Mouse (Mus musculus) liver, adult 10 weeks (tissue): ENCODE data around the gene Tinf2. TPM values are rescaled to one million over a fixed set of nuclear protein-coding genes. Genes with fewer than 3 reads are reported as not detected.

Experiments used
- polyA plus RNA-seq: library from polyadenylated mRNA; stranded (reverse); fragments of 350-450 nt; fragmentation: Illumina TruSeq; extraction: RNeasy Lipid Tissue Mini Kit (QIAGEN cat#74804); gene quantifications from one replicate; pipeline ENCODE4 v1.2.3, GENCODE M21; 2014; ENCODE audit warnings: low read depth, low replicate concordance

Gene Tinf2
- polyA plus RNA-seq = 4.1 TPM

DNA sequence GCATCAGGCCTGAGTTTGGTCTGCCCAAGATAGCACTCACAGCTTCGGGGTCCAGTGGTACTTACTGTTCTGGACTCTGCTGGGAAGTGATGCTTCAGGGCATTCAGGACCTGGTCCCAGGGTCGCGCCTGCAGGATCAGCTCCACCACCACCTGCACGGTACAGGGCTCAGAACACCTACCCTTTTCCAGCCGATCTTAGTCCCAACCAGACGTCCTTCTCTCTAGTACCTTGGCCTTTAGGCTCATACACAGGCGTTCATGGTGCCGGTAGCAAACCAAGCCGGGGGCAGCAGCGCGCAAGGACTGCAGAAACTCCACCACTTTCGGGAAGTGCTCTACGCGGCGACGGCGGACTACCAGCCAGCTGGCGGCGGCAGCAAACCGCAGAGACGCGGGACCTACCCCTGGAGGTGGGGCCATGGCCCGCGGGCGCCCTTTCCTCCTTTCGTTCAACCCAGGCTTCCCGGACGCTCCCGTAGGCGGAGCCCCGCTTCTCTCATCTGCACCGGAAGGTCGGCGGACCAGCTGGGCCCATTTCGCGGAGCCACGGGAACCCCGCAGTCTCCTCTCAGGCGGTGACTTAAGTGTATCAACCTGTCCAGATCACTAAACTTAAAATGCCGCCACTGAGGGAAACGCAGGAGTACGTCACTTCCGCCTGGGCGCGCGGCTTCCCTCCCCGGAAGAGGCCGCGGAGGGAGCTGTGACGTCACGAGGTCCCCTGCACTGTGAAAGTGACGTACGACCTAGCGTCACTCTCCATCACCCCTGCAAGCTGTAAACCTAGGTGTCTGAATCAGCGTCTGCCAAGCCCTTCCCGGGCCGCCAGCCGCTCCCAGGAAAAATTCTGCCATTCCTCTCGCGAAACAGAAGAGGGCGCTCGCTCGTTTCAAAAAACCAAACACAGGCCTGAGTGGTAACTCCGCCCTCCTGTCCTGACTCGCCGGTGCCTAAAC lies at the start of gene Tinf2:
TSS of gene Tinf2 (minus strand) at position 661 of the 958 bp plus-strand sequence.

GRCm38 (mm10) chr14:55721700-55722437 lies 40.2 kb upstream of the Tinf2 start, which contains the start of gene Rabggta:
TSS of gene Rabggta (minus strand) at chr14:55722263.

DNA sequence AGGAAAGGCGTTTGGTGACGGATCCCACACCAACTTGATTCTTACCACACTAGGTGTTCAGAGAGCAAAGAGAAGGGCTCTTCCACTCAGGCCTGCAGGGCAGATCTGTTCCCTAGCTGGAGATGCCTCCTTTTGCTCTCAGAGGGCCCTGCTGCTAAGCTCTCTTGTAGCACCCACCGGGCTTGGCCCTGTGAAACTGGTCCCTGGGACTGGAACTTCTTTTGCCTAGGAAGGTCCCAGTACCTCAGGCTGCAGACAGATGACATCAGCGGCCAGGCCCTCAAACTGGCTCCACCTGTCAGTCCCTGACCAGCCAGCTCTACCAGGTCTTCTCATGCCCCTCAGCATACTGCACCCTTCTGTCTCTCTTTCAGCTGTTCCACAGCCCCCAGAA lies 32.1 kb upstream of the Tinf2 start, which contains the start of gene Tgm1:
TSS of gene Tgm1 (minus strand) at position 198 of the 394 bp plus-strand sequence.

GRCm38 (mm10) chr14:55671833-55672740 lies 9.5 kb downstream of the Tinf2 start, which contains the start of the genes Gmpr2 and Nedd8:
TSS of gene Gmpr2 (plus strand) at chr14:55671941.
TSS of gene Nedd8 (minus strand) at chr14:55672124.

GRCm38 (mm10) chr14:55659960-55660573 lies 21.6 kb downstream of the Tinf2 start, which contains the start of gene Mdp1:
TSS of gene Mdp1 (minus strand) at chr14:55660508.

DNA sequence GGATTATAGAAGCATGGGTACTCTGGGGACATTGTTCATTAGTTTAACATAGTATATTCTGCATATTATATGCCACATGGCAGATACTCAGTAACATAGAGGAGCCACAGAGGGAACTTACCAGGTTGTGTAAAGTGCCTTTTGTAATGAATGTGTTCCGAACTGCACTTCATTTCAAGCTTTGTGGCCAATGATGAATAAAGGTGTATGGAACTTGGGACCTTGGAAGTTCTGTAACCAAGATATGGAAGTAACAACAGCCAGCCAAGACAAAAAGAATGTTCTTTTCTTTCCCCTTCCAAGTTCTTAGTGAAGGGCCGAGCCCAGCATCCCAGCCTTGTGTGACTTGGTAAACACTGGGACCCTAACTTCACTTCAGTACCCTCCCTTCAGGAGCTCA lies 31.7 kb downstream of the Tinf2 start, which contains the start of gene Tssk4:
TSS of gene Tssk4 (plus strand) at position 301 of the 400 bp plus-strand sequence.

DNA sequence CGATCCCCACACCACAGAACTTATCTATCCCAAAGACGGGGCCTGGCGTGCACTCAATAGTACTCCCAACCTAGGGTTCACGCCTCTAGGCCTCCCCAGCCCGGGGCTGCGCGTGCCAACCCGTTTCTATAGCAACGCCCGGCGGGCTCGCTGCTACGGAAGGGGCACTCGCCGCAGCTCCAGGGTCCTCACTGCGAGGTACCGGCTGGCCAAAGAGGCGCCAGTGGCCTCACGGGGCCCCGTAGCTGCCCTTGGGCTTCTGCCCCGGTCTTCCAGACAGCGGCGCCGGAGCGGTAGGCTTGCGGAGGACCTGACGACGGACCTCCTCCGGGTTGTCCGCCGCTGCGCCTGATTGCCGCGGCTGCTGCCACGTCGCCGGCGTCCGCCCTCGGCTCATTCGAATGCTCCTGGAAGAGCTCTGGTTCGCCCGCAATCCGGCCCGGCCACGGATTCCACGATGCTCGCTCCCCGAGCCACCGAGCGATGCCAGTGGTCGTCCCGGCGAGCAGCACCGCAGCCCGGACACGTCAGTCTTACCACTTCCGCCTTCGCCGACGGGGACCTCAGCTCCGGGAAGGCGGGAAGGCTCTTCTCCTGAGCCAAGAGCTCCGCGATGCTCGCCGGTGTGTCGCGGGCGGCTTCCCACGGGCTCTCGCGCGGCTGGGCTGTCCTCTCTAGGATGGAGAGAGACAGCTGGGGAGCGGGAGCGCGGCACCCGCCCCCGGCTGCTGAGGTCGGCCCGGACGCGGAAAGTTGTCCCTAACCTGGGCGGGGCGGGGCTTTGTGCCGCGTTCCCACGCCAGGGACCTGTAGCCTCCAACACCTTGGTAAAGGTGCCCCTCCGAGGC lies 38.3 kb downstream of the Tinf2 start, which contains the start of gene Tm9sf1:
TSS of gene Tm9sf1 (minus strand) at position 747 of the 848 bp plus-strand sequence.

DNA sequence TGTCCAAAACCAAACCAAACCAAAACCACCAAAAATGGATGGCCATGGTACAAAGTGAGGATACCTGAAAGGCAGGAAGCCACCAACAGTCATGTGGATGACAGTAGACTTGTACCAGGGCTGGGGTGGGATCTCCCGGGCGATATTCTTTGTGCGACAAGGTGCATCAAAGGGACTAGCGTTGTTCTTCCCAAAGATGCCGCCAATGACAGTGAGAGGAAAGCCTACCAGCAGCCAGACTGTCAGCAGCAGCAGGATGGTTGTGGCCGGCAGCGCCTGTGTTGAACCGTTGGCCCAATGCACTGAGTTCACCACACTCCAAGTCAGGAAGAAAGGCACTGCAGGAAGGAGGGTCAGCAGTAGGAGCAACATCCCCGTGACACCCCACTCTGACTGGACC lies 43.8 kb downstream of the Tinf2 start, which contains the start of gene Gm49378:
TSS of gene Gm49378 (minus strand) at position 101 of the 400 bp plus-strand sequence.

DNA sequence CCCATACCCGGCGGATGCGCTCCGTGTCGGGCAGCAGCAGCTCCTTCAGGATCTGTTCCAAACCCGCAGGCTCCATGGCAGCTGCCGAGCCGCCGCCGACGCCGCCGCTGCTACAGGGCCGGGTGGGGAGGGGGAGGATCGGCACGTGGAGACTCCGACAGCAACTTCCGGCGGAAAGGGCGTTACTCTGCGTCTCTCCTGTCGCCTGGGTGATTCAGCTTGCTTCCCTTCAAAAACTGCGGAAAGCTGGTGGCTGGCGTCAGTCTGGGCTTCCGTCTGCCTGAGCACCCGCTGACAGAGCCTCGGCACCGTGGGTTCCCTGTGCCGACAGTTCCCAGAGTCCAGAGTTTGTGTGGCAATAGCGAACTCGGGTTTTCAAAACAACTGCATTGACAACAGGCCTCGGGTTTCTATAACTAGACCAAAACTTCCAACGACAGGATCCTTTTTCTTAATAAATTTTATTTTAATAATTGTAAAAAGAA lies 46.1 kb downstream of the Tinf2 start, which contains the start of gene Ipo4:
TSS of gene Ipo4 (minus strand) at position 435 of the 485 bp plus-strand sequence.

Other genes starting within 250 kb of the Tinf2 start
- 110 TPM for gene Dhrs4, start 203.1 kb downstream of the Tinf2 start, polyA plus RNA-seq
- not detected for gene Carmil3, start 191.2 kb downstream of the Tinf2 start, polyA plus RNA-seq
- not detected for gene Cpne6, start 171.4 kb downstream of the Tinf2 start, polyA plus RNA-seq
- not detected for gene Nrl, start 156.8 kb downstream of the Tinf2 start, polyA plus RNA-seq
- 0.24 TPM for gene Pck2, start 141.6 kb downstream of the Tinf2 start, polyA plus RNA-seq
- 82.7 TPM for gene Dcaf11, start 121.8 kb downstream of the Tinf2 start, polyA plus RNA-seq
- gene A730061H03Rik, start 121.4 kb downstream of the Tinf2 start, polyA plus RNA-seq = not detected
- gene Fitm1, start 106.2 kb downstream of the Tinf2 start, polyA plus RNA-seq = 0.87 TPM
- gene Psme1, start 103.7 kb downstream of the Tinf2 start, polyA plus RNA-seq = 149 TPM
- 9.1 TPM for gene Emc9, start 96.5 kb downstream of the Tinf2 start, polyA plus RNA-seq
- gene Psme2, start 90.7 kb downstream of the Tinf2 start, polyA plus RNA-seq = 129 TPM
- 3.8 TPM for gene Rnf31, start 90.1 kb downstream of the Tinf2 start, polyA plus RNA-seq
- 28.2 TPM for gene Irf9, start 78.2 kb downstream of the Tinf2 start, polyA plus RNA-seq
- 0.24 TPM for gene Rec8, start 63.8 kb downstream of the Tinf2 start, polyA plus RNA-seq
- gene Ipo4, start 45.9 kb downstream of the Tinf2 start, polyA plus RNA-seq = 5.0 TPM
- gene Gm49378, start 43.9 kb downstream of the Tinf2 start, polyA plus RNA-seq = 0.66 TPM
- 26.3 TPM for gene Tm9sf1, start 38.0 kb downstream of the Tinf2 start, polyA plus RNA-seq
- not detected for gene Tssk4, start 31.6 kb downstream of the Tinf2 start, polyA plus RNA-seq
- 9.9 TPM for gene Mdp1, start 21.3 kb downstream of the Tinf2 start, polyA plus RNA-seq
- gene Gmpr2, start 9.9 kb downstream of the Tinf2 start, polyA plus RNA-seq = 16.3 TPM
- gene Nedd8, start 9.7 kb downstream of the Tinf2 start, polyA plus RNA-seq = 75.4 TPM
- gene Tgm1, start 32.1 kb upstream of the Tinf2 start, polyA plus RNA-seq = 0.66 TPM
- 1.4 TPM for gene Rabggta, start 40.4 kb upstream of the Tinf2 start, polyA plus RNA-seq
- gene Dhrs1, start 63.9 kb upstream of the Tinf2 start, polyA plus RNA-seq = 50.2 TPM
- 5.4 TPM for gene Nop9, start 63.9 kb upstream of the Tinf2 start, polyA plus RNA-seq
- gene Cideb, start 76.6 kb upstream of the Tinf2 start, polyA plus RNA-seq = 47.4 TPM
- gene Ltb4r2, start 79.6 kb upstream of the Tinf2 start, polyA plus RNA-seq = 0.24 TPM
- not detected for gene Ltb4r1, start 84.1 kb upstream of the Tinf2 start, polyA plus RNA-seq
- 0.58 TPM for gene Adcy4, start 102.3 kb upstream of the Tinf2 start, polyA plus RNA-seq
- 0.53 TPM for gene Ripk3, start 107.0 kb upstream of the Tinf2 start, polyA plus RNA-seq
- not detected for gene Nfatc4, start 141.3 kb upstream of the Tinf2 start, polyA plus RNA-seq
- 0.05 TPM for gene Nynrin, start 172.2 kb upstream of the Tinf2 start, polyA plus RNA-seq
- gene Cbln3, start 202.6 kb upstream of the Tinf2 start, polyA plus RNA-seq = 0.19 TPM
- gene Khnyn, start 203.1 kb upstream of the Tinf2 start, polyA plus RNA-seq = 16.9 TPM
- gene Sdr39u1, start 218.5 kb upstream of the Tinf2 start, polyA plus RNA-seq = 6.6 TPM